Mouse (Mus musculus): ENCODE results near the gene Spop.

Gene Spop

DNA sequence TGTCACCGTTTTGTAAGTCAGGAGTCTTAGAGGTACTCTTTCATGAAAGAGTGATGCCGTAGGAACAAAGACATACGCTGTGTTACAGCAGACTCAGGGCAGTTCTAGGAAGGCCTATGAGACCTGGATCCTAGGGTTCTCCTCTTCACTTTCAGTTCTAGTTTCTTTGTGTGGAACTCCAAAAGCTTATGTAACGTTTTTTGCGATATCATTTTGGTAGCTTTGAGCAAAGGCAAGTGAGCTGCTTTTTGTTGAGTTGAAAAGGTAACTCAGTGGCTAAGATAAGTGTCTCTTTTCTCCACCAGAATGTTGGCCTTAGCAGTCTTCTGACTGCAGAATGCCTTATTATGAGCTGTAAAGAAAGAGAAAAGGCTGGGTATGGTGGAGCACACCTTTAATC, 3.5 kb downstream of the Spop start:
- DNase-seq (ENCODE audit: low spot score in 2 of 2) = no peak

DNA sequence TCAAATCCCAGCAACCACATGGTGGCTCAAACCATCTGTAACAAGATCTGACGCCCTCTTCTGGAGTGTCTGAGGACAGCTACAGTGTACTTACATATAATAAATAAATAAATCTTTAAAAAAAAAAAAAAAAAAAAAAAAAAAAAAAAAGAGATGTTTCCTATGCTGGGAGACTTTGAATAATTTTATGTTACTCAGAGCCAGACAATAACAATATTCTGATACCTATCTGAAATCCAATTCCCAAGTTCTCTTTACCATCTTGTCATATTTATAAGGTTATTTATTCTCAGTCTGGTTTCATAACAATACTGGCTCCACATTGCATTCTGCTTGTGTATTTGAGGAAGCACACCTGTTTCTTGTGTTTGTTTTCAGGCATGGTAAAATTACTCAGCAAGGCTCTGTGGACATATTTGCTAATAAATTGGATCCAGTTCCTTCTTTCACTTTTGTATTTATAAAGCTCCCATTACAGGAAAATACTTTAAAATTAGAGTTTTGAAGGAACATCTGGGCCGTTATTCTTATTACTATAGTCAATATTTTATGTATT, 7.1 kb downstream of the Spop start:
- DNase-seq (ENCODE audit: low spot score in 2 of 2) = no peak

DNA sequence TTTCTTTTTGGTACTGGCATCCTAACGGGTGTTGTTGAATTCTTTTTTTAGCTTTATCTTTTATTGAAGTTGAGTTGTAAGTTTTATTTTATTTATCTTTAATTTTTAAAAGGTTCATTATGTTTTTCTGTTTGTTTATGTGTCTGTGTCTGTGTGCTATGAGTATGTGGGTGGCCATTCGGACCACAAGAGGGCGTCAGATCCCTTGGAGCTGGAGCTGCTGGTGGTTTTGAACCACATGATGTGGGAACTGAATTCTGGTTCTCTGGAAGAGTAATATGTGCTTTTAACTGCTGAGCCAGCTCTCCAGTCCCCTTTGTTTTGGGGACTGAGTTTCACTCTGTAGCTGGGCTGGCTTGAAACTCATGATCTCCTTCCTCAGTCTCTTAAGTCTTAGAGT, 9.6 kb downstream of the Spop start:
- DNase-seq (ENCODE audit: low spot score in 2 of 2) = no peak

DNA sequence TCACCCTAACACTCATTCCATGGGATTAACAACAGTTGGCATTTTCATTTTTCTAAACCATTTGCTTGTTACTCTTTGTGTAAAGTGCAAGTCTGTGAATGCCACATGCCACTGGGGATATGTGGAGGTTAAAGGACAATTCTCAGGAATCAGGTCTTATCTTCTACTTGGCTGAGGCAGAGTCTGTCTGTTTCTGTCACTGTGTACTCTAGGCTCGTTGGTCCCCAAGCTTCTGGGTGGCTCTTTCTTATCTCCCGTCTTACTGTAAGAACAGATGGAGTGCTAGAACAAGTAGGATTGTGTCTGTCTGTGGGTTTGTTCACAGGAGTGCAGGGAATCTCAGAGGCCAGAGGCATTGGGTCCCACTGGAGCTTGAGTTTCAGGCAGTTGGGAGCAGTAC, 17.5 kb downstream of the Spop start:
- no peak for DNase-seq (ENCODE audit: low spot score in 2 of 2)

DNA sequence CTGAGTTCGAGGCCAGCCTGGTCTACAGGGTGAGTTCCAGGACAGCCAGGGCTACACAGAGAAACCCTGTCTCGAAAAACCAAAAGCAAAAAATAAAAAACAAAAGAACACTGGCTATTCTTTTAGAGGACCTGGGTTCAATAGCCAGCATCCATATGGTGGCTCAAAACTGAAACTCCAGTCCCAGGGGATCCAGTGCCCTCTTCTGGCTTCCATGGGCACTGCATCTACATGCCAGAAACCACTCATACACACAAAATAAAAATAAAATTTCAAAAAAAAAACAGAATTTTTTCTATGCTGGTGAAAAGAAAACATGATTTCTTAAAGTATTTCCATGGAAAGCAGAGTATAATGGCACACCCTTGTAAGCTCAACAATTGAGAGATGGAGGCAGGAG, 18.3 kb downstream of the Spop start:
- peak in 1 of 2 experiments; percentile 55 for DNase-seq (ENCODE audit: low spot score in 2 of 2)

DNA sequence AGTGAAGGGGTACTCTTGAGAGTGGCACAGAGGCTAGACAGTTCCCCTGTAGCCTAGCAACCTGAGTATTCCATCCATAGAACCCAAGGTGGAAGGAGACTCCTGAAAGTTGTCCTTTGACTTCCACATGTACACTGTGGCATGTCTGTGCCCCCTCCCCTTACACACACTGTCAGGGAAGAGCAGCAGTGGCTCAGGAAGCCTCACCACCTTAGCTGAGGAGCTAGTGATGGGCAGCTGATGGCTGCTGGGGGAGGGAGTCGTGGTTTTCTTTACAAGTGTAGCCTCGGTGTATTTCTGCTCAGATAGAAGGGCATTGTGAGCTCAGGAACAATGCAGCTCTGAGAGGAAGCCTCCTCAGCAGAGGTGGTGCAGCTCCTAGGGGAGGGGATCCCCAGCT, 31.5 kb downstream of the Spop start:
- DNase-seq (ENCODE audit: low spot score in 2 of 2) = no peak

DNA sequence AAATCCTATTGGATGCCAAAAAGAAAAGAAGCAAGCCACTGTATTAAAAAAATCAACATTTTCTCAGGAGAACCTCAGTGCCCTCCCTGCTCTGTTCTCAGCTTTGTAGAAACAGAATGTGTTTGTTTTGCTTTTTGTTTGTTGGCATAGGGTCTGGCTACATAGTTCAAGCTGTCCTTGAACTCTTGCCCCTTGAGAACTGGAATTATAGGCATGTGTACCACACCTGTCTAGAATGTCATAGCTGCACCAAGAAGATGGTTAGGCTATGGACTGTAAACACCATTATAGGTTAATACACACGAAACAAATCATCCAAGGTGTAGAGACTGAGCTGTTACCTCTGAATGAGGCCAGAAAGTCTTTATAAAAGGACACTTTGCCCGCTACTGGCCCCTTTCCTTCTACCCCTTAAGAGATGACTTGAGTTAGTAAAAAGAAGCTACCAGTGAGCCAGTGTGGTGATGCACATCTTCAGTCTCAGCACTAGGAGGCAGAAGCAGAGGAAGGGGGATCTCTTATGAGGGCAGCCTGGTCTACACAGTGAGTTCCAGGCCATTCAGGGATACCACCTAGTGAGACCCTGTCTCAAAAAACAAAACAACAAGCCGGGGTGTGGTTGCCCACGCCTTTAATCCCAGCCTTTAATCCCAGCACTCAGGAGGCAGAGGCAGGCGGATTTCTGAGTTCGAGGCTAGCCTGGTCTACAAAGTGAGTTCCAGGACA, 32.9 kb downstream of the Spop start:
- DNase-seq (ENCODE audit: low spot score in 2 of 2) = no peak

DNA sequence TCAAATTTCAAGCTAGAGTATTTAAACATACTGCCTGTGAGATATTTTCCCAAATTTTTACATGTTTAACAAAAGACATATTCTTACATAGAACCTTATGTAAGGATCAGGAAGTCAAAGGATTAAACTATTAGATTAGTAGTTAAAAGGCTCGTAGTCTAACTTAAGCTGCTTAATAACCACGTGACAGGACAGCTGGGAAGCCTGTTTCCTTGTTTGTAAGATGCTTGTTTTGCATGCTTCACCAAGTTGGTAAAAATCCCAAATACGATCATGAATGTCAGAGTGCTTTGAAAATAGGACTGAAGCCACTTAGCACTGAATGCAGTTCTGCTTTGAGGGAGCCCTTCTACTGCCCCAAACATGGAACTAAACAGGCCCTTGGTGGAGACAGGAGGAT, 34.5 kb downstream of the Spop start:
- no peak for DNase-seq (ENCODE audit: low spot score in 2 of 2)

DNA sequence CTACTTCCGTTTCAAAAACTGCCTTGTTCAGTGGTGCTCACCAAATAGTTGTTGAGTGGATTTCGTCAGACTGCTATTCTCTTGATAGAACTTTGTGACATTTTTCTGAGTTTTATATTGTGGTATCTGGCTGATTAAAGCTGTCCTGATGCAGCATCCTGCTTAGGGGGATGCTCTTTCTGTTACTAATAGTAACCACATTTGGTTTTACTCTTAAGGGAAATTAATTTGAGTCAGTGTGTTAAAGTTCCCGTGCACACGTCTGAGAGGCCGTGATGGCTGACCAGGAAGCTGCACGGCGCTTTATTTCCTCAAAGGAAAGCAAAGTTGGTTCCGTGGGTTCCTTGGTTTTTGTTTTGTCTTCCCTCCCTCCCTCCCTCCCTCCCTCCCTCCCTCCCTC, 41.5 kb downstream of the Spop start:
- DNase-seq (ENCODE audit: low spot score in 2 of 2) = no peak

DNA sequence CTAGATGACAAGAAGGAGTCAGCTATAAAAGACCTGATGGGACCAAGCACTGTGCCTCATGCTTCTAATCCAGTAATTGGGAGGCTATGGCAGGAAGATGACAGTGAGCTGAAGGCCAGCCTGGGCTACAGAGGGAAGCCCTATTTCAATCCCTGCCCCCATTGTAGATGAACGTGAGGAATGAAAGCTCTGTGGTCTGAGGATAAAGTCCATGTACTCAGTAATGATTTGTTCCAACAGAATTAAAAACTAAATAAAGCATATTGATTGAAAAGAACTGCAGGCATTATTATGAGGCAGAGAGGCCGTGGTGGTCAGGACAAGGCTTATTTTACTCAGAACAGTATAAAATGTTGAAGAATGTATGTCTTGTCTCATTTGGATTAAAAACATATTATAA, 47.0 kb downstream of the Spop start:
- no peak for DNase-seq (ENCODE audit: low spot score in 2 of 2)

DNA sequence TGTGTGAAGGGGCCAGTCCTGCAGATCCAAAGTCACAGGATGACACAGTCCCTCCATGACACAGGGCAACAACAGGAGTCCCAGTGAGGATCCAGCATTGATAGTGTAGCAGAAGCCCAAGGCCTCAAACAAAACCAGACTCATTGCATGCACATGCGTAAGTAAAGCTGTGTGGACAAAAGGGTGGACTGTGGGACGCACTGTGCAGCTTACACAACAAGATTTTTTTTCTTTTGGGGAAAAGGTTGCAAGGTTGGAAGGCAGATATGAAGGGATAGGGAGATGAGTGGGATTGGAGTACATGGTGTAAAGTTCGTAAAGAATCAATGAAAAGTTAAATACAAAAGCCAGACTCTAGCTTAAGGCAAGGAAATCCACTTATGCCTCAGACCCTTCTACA, 48.3 kb downstream of the Spop start:
- no peak for DNase-seq (ENCODE audit: low spot score in 2 of 2)

DNA sequence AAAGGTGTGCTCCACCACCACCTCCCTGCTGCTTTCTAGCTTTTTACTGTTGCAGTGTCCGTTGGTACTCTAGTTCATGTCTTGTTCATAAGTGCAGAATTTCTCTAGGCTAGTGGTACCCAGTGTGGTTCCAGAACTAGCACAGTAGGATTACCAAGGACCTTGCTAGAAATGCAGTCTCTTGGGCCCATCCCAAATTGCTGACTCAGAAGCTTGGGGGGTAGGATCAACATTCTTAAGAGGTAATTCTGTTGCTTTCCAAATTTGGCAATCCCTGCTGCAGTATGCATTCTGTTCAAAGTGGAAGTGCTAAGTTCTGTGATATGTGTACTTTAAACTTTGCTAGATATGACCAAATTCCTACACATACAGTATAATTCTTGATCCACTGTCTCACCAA, 53.9 kb downstream of the Spop start:
- DNase-seq (ENCODE audit: low spot score in 2 of 2) = no peak

DNA sequence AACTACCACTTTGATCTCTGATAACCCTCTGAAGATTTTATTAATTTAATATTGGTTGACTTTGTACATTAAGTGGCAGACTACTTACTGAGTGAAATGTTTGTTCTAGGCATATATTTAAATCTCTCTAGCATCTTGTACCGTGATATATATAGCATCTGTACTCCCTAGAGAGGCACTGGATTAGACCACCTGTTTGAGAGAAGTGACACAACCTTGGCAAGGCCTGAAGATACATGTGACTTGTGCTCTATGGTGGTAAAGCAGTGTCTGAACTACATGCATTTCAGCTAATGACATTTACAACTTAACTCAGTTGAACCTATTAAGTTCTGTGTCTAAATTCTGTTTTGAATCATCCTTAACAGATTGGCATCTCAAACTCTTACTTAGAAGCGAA, 59.1 kb downstream of the Spop start:
- no peak for DNase-seq (ENCODE audit: low spot score in 2 of 2)

DNA sequence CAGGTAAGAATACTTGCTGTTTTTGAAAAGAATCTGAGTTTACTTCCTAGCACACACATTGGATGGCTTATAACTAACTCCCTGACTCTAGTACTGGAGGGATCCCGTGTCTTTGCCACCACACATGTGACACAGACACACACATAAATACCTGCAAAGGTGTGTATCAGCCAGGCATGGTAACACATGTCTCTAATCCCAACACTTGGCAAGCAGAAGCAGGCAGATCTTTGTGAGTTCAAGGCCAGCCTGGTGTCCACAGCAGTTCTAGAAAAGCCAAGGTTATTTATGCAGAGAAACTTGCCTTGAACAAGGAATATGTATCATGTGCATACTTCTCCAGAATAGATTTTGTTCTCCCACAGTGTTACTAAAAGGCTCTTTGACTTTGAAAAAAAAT, 59.6 kb downstream of the Spop start:
- no peak for DNase-seq (ENCODE audit: low spot score in 2 of 2)

DNA sequence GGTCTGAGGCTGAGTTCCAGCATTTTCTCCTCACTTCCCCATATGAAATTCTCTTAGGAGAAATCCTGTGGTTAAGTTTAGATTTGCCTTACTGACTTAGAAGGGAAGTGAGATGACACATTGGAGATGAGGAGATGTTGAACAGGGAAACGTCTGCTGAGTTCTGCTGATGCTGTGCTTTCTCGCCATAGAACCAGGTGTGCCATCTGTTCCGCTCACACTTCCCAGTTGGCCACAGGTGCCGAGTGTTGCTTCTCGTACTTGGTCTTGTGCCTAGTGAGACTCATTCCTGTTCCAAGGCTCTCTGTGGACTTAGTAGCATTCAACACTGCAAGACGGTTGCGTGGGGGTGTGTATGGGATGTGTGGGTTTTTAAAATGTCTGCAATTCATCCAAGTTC, 62.4 kb downstream of the Spop start:
- no peak for DNase-seq (ENCODE audit: low spot score in 2 of 2)

DNA sequence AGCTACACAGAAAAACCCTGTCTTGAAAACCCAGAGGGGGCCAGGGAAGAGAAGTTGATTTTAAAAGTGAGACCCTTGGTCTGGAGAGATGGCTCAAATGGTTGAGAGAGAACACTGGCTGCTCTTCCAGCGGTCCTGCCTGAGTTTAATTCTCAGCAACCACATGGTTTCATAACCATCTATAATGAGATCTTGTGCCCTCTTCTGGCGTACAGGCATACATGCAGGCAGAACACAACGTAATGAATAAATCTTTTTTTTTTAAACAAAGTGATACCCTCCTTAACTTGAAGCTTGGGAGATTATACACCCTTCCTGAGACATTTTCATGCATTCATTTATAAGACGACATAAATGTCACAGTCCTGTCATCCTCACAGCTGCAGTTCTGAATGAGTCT, 65.6 kb downstream of the Spop start:
- no peak for DNase-seq (ENCODE audit: low spot score in 2 of 2)

DNA sequence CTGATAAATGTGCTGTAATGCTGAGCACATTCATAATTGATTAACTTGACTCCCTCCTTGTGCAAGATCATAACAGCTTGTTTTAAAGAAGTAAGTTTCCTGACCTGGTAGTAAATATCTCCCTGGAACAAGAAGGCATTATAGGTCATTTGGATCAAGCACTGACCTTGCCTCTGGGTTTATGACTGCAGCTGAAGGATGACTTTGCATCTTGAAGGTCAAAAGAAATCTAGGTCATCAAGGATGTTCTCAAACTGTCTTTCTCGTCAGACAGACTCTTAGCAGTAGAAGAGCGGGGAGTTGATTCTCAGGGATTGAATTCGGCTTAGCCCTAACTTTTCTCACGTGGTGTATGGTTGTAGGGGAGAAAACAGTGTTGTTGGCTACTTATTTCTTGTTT, 66.8 kb downstream of the Spop start:
- no peak for DNase-seq (ENCODE audit: low spot score in 2 of 2)

DNA sequence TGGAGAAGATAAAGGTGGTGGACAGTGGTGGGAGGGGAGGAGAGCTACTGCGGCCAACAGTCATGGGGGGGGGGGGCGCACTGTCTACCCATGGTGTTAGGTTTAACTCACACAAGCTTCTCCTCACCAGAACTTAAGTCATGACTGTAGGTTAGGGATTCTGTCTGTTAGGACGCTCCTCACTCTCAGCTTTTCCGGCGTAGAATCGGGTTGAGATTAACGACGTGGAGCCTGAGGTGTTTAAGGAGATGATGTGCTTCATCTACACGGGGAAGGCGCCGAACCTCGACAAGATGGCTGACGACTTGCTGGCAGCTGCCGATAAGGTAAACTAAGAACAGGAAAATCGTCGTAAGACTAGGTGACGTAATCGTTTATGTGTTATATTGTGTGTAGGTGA, 71.8 kb downstream of the Spop start:
- DNase-seq (ENCODE audit: low spot score in 2 of 2) = no peak

DNA sequence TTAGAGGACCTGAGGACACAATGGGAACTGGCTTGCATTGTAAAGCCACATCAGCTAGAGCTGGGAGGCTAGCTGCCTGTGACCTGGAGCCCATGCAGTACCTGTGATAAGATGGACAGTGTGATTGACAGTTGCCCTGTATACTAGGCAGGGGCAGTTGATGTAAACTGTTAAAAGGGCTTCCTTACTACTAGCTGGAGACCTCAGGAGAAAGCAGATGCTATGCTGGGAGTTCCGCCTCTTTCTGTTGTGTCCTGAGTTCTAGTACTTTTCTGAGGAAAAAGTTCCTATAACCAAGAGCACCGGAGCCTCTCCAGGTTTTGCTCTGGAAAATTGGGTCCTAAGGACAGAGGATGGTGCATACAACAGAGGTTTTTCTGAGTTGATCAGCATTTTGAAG, 73.4 kb downstream of the Spop start:
- DNase-seq (ENCODE audit: low spot score in 2 of 2) = no peak

DNA sequence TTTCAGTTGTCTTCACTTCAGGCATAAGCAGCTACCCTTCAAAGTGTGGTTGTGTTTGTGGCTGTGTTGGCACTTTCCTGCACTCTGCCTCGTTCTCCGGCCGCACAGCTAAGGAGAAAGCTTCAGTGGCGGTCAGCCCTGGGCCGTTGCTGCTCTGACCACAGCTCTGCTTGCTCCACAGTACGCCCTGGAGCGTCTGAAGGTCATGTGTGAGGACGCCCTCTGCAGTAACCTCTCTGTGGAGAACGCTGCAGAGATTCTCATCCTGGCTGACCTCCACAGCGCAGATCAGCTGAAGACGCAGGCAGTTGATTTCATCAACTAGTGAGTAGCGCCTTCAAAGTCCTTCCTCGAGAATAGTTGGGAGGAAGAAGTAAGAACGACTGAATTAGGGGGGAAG, 76.2 kb downstream of the Spop start:
- DNase-seq (ENCODE audit: low spot score in 2 of 2) = no peak

DNA sequence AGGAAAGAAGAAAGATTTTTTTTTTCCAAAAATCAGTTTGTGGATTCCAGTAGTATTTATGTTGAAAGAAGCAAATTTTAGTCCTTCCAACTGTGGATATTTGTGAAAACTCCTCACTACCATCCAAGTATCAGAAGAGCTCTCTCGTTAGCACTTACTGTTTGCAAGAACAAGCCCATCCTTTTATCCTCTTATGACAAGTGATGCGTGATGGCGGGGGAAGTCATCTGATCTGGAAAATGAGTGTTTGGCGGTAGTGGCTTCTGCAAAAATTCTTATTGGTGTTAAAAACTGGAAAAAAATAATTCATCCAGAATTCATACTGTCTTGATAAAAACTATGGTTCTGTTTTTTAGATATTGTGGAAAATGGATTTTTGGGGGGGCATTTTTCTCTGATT, 78.4 kb downstream of the Spop start:
- no peak for DNase-seq (ENCODE audit: low spot score in 2 of 2)

DNA sequence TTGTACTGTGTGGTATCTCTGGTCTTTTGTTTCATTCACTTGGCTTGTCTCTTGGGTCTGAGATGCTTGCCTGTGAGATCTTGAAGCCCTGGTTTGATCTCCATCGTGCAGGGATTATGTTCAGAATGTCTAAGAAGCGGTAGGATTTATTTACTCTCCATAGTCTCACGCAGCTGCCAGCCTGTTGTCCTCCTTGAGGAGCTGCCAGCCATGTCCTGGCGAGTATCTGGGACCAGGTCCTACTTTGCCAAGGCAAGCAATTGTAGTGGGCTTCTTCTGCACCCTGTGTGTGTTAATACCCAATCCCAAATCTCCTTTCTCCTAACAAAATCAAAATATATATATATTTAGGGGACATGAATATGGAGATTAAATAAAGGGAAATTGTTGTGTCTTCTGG, 79.1 kb downstream of the Spop start:
- DNase-seq (ENCODE audit: low spot score in 2 of 2) = no peak

DNA sequence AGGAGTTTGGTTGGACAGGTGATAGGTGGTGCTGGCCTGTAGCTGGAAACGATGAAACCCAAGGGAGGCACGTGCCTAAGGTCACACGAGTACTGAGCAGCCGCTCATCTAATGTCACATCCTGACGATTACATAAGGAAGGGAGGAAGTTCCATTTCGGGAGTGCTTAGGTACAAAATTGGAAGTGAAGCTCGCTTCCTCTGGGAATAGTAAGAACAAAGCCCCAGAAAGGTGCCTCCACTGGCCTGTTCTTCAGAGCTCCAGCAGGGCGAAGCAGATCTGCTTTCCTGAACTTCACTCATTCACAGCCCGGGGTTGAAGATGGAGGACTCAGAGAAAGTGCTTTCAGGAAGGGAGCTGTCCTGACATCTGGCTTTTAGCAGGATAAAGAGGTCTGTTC, 80.1 kb downstream of the Spop start:
- no peak for DNase-seq (ENCODE audit: low spot score in 2 of 2)

DNA sequence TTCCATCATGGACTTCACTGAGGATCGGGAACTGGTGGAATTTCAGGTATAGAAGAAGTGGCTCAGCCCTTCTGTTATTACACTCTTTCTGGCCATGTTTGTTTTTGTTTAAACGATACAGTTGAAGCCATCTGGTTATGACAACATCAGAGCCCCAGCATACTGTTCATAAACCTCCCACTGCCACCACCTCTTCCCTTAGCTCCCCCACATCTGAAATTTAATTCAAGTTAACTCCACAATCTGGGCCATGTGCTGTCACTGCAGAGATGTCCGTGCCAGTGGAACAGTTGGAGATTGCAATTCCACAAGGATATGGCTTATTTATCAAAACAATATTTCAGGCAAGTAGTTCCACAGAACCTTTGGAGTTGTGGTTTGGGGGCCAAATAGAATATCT, 80.5 kb downstream of the Spop start:
- no peak for DNase-seq (ENCODE audit: low spot score in 2 of 2)
